Mouse (Mus musculus) right cerebral cortex, adult 2 months (tissue): ENCODE data around the gene Elobl.
"Not testable (repeated sequence)": the region's sequence is repeated elsewhere in the genome, so short reads cannot be mapped to it uniquely, and the experiment has no call there.

Source experiments
- DNase-seq, 2 experiments: peaks; one replicate each; pipeline ENCODE4 v3.0.0; 2021 to 2022; ENCODE audit warnings: low spot score in 2 of 2

Elobl gene

DNA sequence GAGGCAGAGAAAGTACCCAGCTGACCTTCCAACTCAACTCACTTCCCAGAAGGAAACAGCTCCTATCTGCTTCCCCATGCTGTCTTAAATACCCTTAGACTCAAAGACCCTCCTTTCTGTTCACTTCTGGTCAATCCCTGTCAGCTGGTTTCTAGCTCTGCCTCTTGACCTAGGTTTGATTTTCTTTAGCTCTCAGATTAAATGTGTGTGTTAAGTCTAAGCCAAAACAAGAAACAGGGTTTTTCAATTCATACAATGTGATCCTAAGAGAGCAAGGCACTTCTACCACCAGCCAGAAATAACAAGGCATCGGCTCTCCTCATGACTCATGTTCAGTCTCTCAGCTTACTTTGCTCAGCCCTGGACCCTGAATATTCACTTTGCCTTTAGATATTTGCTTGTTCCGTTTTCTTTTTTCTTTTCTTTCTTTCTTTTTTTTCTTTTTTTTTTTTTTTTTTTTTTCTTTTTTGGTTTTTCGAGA lies at the start of gene Elobl:
Gene Elobl (minus strand): TSS at position 51 of the 481 bp plus-strand sequence.
- no peak for DNase-seq

DNA sequence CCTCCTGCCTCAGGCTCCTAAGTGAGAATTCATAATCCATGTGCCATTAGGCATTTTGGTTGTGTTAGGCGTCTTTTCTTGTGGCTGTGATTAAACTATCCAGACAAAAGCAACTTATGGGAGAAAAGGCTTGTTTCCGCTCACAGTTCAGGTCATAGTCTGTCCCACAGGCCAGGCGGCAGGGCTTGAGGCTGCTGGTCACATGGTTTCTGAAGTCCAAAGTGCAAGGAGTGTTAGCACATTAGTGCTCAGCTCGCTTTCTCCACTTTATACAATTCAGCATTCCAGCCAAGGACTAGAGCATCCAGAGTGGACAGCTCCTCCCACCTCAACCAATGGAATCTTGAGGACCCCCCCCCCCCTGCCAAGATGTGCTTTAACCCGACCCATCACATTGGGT lies 45.5 kb upstream of the Elobl start:
- DNase-seq = no peak

DNA sequence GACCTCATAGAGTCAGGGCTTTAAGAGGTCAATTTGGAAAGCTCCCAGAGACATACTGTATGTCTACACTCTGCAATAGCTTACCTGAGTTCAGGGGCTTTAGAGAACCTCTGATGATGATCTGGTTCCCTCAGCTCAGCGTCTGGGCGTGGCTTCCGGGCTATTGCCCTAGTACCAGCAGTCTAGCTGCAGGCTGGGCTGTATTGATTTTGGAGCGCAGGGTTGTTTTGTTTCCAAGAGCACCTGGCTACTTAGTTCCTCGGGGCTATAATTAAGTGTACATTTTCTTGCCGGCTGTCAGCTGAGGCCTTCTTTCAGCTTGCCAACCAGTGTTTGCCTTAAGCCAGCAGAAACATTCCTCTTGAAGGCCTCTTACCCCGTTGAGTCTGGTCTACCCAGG lies 42.8 kb upstream of the Elobl start:
- no peak for DNase-seq

DNA sequence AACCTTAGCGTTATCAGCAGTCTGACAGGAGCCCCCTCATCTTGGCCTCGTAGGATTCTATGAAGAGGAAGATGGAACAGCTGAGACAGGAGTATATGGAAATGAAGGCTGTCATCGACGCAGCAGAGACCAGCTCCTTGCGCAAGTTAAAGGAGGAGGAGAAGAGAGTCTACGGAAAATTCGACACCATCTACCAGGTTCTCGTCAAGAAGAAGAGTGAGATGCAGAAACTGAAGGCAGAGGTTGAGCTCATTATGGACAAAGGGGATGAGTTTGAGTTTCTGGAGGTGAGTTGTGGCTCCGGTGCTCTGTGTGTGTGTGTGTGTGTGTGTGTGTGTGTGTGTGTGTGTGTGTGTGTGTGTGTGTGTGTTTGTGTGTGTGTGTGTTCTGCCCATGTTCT lies 42.3 kb upstream of the Elobl start:
- DNase-seq = no peak

DNA sequence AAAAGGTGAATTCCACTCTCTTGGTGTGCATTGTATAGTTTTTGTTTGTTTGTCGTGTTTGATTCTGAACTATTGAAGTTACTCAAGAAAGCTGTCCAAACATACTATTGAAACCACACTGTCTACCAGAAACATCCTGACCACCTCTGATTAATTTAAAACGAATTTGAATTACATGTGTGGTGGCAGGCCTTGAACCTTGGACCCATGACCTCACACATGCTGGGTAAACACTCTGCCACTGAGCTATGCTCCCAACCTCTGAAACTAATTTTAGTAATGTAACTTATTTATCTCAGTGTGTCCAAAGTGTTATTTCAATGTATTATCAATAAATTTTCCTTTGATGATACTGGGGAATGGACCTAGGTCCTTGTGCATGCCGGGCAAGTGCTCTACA lies 40.9 kb upstream of the Elobl start:
- no peak for DNase-seq

DNA sequence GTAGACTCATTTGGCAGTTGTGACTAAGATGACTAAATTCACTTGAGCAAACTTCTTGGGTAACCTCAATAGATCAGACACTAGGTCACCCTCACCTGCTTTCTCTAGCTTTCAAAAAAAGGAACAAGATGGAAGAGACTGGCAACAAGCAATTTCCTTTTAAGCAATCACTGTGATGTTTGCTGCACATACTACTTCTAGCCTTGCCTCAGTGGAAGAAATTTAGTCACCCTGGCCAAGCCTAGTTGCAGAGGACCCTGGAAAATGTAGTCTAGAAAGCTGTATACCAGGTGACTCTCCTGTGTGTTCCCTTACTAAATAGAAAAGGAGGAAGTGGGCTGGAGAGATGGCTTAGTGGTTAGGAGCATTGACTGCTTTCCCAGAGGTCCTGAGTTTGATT lies 39.7 kb upstream of the Elobl start:
- no peak for DNase-seq

DNA sequence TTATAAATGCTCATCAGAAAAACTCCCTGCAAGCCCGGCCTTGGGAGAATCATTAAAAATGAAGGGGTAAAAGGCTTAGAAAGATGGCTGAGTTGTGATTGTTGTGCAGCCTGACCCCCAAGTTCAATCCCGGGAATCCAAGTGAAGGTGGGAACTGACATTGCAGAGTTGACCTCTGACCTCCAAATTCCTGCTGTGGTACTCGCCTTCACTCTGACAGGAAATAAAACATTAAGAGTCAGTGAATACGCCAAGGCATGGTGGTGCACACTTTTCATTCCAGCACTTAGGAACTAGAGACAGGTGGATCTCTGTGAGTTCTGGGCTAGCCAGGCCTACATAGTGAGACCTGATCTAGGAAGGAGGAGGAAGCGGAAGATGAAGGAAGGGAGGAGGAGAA lies 38.7 kb upstream of the Elobl start:
- no peak for DNase-seq

DNA sequence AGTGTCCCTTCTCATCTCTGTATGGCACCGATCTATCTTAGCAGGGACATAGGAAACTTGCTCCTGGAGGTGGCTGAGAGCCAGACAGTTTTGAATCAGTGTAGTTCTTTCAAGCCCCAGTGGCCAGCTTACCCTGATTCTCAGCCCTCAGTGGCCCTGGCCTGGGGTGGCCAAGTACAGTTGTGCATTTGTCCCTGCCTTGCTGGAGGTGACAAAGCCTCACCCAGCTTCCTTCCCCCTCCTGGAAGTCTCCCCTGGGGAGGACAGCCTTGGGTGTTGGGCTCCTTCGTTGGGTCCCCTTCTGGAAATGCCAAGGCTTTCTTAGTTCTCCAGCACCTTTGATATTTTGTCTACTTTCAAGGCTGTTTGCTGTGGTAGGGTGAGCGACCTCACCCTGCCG lies 37.0 kb upstream of the Elobl start:
- DNase-seq = no peak

DNA sequence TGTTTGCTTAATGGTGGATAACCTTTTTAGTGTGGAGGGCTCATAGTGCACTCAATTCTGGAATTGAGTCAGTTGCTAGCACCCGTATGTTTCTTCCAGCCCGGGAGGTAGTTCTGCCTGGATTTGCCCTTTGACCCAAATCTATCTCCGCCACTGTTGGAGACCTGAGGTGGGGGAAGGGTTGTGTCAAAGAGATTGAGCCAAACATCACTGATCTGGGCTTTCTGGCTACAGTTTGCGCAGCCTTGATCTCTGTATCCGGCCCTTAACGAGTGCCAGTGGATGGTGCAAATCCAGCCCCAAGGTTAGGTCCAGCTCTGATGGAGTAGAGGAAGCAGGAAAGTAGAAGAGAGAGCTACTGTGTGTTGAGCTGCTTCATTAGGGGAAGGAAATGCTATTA lies 36.3 kb upstream of the Elobl start:
- no peak for DNase-seq

DNA sequence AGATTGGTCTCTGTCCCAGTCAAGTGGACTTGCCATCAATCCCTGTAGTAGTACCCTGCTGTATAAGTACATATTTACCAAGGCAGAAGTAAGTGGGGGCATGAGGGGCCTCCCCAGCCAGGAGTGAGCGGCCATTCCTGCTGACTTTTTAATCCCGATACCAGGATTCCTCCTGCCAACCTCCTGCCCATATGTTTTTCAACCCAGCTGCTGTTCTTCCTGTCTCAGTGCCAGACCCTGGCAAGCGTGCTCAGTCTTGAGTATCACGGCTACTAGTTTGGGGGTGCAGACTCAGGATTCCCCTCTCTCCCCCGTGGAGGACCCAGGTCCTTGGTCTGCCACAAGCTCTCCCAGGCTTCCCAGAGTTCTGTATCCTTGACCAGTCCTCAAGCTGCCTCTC lies 35.9 kb upstream of the Elobl start:
- DNase-seq = no peak

DNA sequence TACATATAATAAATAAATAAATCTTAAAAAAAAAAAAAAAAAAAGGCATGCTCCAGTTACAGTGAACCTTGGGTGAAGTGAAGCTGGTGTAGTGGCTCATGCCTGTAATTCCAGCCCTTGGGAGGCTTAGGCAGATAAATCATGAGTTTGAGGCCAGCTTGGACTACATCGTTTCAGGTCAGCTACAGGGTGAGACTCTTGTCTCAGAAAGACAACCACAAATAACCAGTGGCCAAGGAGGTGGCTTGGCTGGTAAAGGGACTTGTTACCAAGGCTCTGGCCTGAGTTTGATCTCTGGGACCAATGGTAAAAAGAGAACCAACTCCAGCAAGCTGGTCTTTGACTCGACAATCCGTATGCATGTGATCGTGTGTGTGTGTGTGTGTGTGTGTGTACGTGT lies 35.3 kb upstream of the Elobl start:
- DNase-seq = no peak

DNA sequence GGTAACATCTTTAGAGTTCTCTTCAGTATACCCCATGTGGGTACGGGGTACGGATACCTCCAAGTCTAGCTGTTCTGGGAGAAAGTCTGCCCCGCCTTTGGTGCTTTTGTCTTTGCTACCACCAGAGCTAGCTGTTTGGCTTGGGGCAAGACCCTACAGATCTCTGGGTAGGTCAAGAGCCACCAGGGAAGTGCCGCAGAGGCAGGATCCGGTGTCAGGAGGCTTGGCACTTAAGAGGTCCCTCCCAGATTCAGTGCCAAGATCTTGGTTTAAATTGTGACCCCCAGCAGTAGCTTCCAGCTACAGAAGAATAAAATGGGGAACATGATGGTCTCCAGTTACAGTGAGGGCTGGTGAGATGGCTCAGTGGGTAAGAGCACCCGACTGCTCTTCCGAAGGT lies 34.8 kb upstream of the Elobl start:
- no peak for DNase-seq

DNA sequence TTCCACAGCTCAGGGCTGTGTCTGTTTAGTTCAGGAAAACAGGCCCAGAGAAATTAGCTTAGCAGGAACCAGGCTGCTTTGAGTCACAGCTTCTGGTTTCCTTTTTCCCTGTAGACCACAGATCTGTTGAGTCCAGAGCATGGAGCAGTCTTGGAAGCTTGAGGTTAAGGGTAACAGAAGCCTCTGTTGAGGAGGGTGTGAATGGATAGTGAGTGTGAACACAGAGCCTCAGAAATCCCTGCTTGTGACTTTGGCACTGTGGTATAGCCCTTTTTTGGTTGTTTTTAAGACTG lies 33.7 kb upstream of the Elobl start:
- DNase-seq = no peak

DNA sequence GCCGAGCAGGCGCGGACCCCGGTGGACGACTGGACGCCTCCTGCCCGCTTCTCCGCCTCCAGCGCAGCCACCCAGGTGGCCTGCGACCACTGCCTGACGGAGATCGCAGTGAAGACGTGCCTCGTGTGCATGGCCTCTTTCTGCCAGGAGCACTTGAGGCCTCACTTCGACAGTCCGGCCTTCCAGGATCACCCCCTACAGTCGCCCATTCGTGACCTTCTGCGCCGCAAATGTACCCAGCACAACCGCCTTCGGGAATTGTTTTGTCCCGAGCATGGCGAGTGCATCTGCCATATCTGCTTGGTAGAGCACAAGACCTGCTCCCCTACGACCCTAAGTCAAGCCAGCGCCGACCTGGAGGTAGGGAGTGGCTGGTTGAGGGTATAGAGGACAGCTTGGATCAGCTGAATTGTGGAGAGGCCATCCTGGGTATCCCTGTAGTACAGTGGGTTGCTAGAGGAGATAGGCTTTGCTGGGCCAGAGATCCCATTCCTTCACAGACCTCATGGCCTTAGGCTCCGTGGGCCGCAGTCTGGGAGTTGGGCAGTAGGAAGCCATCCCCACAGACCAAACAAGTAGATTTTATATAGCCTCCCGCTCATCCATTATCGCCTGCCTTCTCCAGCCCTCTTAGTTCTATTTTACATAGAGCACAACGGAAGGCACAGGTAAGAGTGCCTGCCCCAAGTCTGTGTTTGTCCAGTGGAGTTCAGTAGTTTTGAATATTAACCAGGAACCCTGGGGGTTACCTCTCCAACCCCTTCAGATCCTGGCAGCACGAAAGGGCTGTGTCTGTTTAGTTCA lies 33.2 kb upstream of the Elobl start:
- DNase-seq = no peak

DNA sequence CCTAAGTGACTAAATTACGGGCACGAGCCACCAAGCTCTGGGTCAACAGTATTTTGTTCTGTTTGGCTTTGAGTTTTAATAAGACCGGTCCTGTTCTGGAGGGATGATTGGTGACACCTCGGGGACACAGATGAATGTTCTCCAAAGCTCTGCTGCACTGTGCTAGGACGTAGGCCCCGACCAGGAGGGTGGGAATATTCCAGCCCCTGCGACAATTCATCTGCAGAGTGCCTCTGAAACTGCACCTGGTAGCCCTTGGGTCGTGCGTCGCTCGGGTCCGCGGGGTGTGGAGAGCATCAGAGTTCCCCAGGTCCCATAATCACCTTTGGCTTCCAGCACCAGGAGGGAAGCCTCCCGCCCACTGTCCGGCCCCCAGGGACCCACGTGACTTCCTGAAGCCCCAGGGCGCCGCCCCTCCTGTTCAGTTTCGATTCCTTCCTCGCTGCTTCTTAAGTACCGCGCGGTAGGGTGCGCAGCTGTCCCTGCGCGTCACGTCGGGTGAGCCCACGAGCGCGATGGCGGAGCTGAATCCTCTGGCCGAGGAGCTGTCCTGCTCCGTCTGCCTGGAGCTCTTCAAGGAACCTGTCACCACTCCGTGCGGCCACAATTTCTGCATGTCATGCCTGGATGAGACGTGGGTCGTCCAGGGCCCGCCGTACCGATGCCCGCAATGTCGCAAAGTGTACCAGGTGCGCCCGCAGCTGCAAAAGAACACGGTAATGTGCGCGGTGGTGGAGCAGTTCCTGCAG lies 32.4 kb upstream of the Elobl start, which contains the start of gene Trim25:
Gene Trim25 (plus strand): TSS at position 403 of the 749 bp plus-strand sequence.
- peak; percentile 35 to 44 for DNase-seq

DNA sequence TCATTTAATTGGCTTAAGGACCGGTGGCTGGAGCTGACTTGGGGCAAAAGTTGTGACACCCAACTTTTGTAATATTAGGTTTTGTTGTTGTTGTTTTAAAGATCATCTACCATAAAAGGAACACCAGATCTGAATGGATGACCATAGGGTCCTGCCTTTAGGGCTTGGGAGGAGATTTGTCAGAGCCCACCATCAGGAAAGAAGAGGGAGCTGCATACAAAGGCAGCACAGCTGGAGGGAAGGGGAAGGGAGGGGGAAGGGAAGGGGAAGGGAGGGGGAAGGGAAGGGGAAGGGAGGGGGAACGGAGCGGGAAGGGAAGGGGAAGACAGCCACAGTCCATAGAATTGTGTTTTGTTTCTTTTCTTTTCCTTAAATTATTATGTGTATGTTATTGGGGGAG lies 31.7 kb upstream of the Elobl start:
- no peak for DNase-seq

DNA sequence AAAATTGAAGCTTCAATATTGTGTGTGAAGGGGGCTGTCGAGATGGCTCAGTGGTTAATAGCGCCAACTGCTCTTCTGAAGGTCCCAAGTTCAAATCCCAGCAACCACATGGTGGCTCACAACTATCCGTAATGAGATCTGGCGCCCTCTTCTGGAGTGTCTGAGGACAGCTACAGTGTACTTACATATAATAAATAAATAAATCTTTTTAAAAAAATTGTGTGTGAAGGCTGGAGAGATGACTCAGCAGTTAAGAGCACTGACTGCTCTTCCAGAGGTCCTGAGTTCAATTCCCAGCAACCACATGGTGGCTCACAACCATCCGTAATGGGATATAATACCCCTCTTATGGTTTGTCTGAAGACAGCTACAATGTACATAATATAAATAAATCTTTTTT lies 30.6 kb upstream of the Elobl start:
- not testable (repeated sequence) for DNase-seq

DNA sequence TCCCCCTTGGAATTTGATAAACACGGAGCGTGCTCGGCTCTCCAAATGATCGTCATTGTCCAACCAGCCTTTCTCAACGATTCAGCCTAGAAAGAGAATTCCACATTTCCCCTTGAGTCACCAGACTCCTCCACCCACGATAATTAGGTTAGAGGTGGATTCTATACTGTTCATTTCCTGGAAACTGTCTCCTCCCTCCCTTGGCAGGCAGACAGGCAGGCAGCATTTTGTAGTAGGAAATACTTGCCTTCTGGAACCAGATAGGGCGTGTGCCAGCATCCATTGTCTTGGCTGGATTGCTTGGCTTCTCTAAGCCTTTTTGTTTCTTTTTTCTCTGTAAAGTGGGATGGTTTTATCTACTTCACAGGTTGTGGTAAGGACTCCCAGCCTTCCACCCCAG lies 29.7 kb upstream of the Elobl start:
- DNase-seq = no peak

DNA sequence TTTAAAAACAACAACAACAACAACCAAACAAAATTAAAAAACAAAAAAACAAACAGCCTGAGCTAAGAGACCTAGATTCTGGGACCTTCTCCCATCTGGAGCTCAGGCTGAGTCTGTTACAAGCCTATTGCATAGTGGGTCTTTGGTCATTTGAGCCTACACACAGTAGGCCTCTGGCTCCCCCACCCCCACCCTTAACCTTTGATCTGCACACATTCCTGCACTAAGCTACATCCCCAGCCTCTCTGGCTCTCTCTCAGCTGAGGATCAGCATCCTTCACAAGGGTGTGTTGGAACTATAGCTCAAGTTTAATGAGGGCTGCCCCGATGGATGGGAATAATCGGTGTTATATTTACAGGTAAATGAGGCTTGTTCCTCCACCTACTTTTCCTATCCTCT lies 28.9 kb upstream of the Elobl start:
- no peak for DNase-seq

DNA sequence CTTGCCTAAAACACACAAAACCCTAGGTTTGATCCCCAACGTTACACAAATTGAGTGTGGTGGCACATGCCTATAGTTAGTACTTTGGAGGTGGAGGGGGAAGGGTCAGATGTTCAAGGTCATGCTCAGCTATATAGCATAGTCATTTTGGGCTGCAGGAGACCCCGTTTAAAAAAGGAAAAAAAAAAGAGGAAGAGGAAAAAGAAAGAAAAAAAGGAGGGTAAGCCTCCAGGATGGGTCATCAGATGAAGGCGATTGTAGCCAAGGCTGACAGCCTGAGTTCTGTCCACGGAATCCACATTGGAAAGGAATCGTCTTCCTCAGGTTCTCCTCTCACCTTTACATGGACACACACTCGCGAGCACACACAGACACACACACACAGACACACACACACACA lies 27.8 kb upstream of the Elobl start:
- no peak for DNase-seq

DNA sequence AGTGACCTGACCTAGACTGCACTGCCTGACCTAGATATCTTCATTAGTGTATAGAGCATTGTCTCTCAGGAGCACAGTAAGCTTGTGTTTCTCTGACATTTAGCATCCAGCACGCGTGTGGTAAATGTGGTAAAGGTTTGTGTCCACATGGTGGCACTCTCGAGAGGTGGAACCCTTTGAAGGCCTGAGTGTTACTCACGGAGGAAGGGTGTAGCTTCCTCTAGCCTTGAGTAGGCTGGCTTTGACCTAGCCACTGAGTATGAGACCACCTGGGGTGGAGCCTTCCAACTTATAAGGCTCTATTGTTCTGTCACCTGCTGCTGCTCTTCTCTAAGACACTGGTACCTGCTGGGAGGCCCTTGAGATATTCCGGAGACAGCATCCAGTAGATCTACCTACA lies 26.9 kb upstream of the Elobl start:
- DNase-seq = peak; percentile 43 to 47

DNA sequence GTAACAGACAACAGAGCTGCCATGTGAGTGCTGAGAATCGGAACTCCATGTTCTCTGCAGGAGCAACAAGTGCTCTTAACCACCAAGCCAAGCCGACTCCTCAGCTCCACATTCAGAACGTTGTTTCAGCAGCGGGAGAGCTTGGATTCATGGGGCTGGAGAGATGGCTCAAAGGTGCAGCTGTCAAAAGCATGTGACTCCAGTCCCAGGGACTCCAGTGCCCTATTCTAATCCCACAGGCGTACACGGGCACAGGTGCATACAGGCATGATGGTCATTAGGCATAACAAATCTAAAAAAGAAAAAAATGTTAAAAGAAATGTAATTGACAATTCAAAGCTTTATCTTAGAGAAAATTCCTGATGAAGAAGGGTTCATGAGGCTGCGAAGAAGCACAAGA lies 26.5 kb upstream of the Elobl start:
- no peak for DNase-seq

DNA sequence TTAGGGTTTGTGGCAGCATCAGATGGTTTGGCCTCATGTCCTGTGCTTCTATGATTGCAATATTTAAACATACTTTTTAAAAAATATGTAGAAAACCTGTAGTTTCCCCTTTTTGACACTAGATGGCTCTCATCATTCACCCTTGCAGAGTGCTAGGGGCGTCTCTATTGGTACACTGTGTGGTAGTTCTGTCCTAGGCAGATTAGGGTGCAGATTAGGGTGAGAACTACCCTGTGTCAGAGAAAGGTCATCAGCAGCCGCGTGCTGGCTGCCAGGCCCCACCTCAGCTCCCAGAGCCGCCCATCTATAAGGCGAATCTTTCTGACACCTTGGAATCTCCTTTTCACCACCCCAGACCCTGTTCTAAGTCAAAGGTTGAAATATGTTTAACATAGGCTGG lies 22.8 kb upstream of the Elobl start:
- DNase-seq = no peak
